Mouse (Mus musculus) liver, embryonic 14.5 days (tissue): ENCODE data around the gene Arglu1. TPM values are rescaled to one million over a fixed set of nuclear protein-coding genes. Genes with fewer than 3 reads are reported as not detected.

Experiments
- ATAC-seq: fragments of 200-750 bp; cut with Nextera tagmentation; 2 replicates; pipeline ENCODE4 v1.8.0; 2017; ENCODE audit warnings: moderate number of reproducible peaks, mild to moderate bottlenecking, moderate library complexity; ENCODE audit not compliant: insufficient read depth
- DNase-seq, 3 experiments: peaks; one replicate each; pipeline ENCODE4 v3.0.0-alpha.2; 2012 to 2013; ENCODE audit warnings: low read depth in 3 of 3, low spot score in 3 of 3
- H3K27ac ChIP-seq: fragments of 300-500 bp; sonication (generic); 2 replicates; pipeline ENCODE4 v1.5.1; 2014; ENCODE audit warnings: moderate library complexity, mild to moderate bottlenecking, control low read depth, inconsistent platforms
- H3K27me3 ChIP-seq: fragments of 300-500 bp; sonication (generic); 2 replicates; pipeline ENCODE4 v1.6.1; 2014; ENCODE audit warnings: mild to moderate bottlenecking, low read length, moderate library complexity; ENCODE audit not compliant: control insufficient read depth, insufficient read depth
- H3K36me3 ChIP-seq: fragments of 300-500 bp; sonication (generic); replicated peaks from 2 replicates; pipeline ENCODE4 v1.6.1; 2014; ENCODE audit warnings: low read depth; ENCODE audit not compliant: control insufficient read depth, insufficient read depth
- H3K4me1 ChIP-seq, 2 experiments: fragments of 200-500 bp in 1 of 2; fragments of 300-500 bp in 1 of 2; sonication (generic) in 1 of 2; replicated peaks; 2 replicates each; pipeline ENCODE4 v1.6.1; 2012 to 2014; ENCODE audit warnings: antibody characterized with exemption in 1 of 2, inconsistent platforms in 1 of 2, low read length in 1 of 2; ENCODE audit not compliant: control insufficient read depth in 2 of 2, insufficient read depth in 2 of 2
- H3K4me2 ChIP-seq: fragments of 300-500 bp; sonication (generic); 2 replicates; pipeline ENCODE4 v1.6.1; 2014; ENCODE audit warnings: low read depth, mild to moderate bottlenecking, control low read depth, moderate library complexity
- H3K4me3 ChIP-seq, 2 experiments: fragments of 200-500 bp in 1 of 2; fragments of 300-500 bp in 1 of 2; sonication (generic) in 1 of 2; 2 replicates each; pipeline ENCODE4 v1.5.1; 2012 to 2014; ENCODE audit warnings: low read depth in 2 of 2, low read length in 2 of 2, mild to moderate bottlenecking in 2 of 2, control low read depth in 1 of 2, inconsistent platforms in 1 of 2, moderate library complexity in 1 of 2; ENCODE audit not compliant: insufficient read depth in 1 of 2
- H3K9ac ChIP-seq: fragments of 300-500 bp; sonication (generic); replicated peaks from 2 replicates; pipeline ENCODE4 v1.6.1; 2014; ENCODE audit warnings: mild to moderate bottlenecking, control low read depth, moderate library complexity
- H3K9me3 ChIP-seq: fragments of 300-500 bp; sonication (generic); 2 replicates; pipeline ENCODE4 v1.6.1; 2016; ENCODE audit warnings: low read length, mixed read lengths; ENCODE audit not compliant: control insufficient read depth
- CTCF ChIP-seq: IDR thresholded peaks from 2 replicates; pipeline ENCODE4 v1.5.1; 2016; ENCODE audit warnings: antibody characterized with exemption, low read depth, control low read depth
- EP300 ChIP-seq: IDR thresholded peaks from 2 replicates; pipeline ENCODE4 v1.6.1; 2016; ENCODE audit warnings: antibody characterized with exemption, low read depth
- WGBS: fragments of 180-500 bp; shearing (Covaris S2); extraction: QIAGEN DNeasy Blood & Tissue Kit; methylation state at CpG from one replicate; pipeline ENCODE4 v1.1.7; 2014; ENCODE audit not compliant: insufficient replicate concordance; 5-methylcytosine and 5-hydroxymethylcytosine counted together
- microRNA-seq: library from miRNA; unstranded; fragments of <30 nt; microRNA quantifications from one replicate; pipeline ENCODE4, GENCODE M21; 2016
- polyA plus RNA-seq, 2 experiments: library from polyadenylated mRNA; depleted of rRNA in 1 of 2; stranded (reverse) in 1 of 2; unstranded in 1 of 2; fragments of >200 nt; fragmentation: Nextera tagmentation in 1 of 2; extraction: Ambion mirVana in 1 of 2; gene quantifications; 2 replicates each; pipeline versions ENCODE4 v1.2.1 to v1.2.3; 2012 to 2014

The Arglu1 gene
- polyA plus RNA-seq, 2 experiments: 31.5 to 37.1 TPM

DNA sequence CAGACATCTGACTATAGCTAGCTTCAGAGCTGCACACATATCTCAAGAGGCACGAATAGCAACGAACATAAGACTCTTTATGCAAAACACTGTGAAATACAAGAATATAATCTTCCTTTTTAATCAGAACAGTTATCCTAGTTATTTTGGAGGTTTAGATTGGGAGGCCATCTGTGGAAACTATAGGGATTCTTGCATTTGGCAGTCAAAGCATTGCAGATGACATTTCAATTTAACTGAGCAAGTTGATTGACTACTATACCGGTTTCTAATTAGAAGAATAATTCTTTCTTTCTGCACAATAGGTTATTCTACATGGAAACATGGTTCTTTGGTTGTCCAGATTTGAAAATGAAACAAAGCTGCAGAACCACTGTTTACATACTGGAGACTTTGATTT lies 67.8 kb downstream of the Arglu1 start:
- ATAC-seq (no peak), DNase-seq (no peak)
- Histone ChIP-seq H3K36me3 (no peaks in the 10 kb centered on the region), H3K9ac (no peak overlapping the region), H3K27me3 (no peaks in the 10 kb centered on the region), H3K4me2 (no peak overlapping the region), H3K4me3 (no peak overlapping the region), H3K9me3 (no peaks in the 10 kb centered on the region), H3K4me1 (no peaks in the 10 kb centered on the region), H3K27ac (no peak overlapping the region)
- 66% methylated on average over 3 of the region's 3 CpGs for WGBS
- TF ChIP-seq EP300 (no peak), CTCF (no peak)

DNA sequence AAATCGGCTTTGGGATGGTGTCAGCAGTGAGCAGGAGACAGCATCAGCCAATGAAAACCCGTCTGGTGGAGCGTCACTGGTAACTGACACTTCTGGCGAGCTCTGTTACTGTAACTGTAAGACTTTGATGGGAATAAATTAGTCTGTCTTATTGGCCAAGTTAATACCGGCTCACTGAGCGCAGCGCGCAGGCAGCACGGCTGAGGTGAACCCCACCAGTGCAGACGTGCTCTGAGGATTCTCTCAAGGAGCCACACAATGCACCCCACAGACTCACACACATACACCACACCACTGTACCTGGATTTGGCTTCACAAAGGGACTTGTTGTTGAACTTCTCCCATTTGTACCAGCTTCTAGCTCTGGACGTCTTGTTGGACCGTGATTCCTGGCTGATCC lies 68.3 kb downstream of the Arglu1 start:
- DNase-seq: no peak
- no peaks in the 10 kb centered on the region for H3K27me3 ChIP-seq
- H3K27ac ChIP-seq: no peak overlapping the region
- H3K36me3 ChIP-seq: no peaks in the 10 kb centered on the region
- WGBS: 71% methylated on average over 12 of the region's 12 CpGs
- no peak overlapping the region for H3K9ac ChIP-seq
- ATAC-seq: no peak
- no peak overlapping the region for H3K4me3 ChIP-seq
- H3K4me1 ChIP-seq: no peaks in the 10 kb centered on the region
- TF ChIP-seq CTCF: no peak
- no peak for TF ChIP-seq EP300
- H3K9me3 ChIP-seq: no peaks in the 10 kb centered on the region
- H3K4me2 ChIP-seq: no peak overlapping the region

DNA sequence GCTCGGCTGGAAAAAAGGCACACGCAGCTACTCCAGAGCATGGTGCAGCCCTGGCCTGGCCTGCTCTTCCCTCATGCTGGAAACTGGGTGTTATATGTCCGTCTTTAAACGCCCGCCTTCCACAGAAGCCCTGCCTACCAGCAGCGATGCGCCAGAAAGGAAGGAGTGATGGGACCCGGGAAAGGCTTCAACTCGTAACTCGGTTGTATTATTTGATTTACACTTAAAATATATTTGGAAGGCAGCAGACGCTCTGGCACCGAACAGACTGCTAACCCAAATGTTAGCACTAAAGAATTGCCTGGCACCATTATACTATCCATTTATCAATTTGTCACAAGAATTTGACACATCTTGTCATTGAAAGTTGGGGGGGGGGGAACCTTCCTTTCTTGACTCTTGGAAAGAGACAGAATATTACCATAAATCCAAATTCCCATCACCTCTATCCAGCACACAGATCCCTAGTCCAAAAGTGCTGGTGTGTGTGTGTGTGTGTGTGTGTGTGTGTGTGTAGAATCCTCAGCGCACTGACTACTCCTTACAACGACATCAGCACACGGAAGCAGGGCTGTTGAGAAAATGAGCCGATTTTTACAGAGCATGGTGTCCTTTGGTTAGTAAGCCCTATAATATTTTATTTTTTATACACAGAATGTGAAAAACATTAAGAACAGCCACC lies 68.9 kb downstream of the Arglu1 start:
- H3K27me3 ChIP-seq: no peaks in the 10 kb centered on the region
- H3K9ac ChIP-seq: no peak overlapping the region
- DNase-seq (no peak), ATAC-seq (no peak)
- no peaks in the 10 kb centered on the region for H3K9me3 ChIP-seq
- no peaks in the 10 kb centered on the region for H3K4me1 ChIP-seq
- H3K36me3 ChIP-seq: no peaks in the 10 kb centered on the region
- WGBS: 75% methylated on average over 16 of the region's 16 CpGs
- H3K4me3 ChIP-seq: no peak overlapping the region
- no peak overlapping the region for H3K4me2 ChIP-seq
- no peak overlapping the region for H3K27ac ChIP-seq
- TF ChIP-seq CTCF (no peak), EP300 (no peak)

DNA sequence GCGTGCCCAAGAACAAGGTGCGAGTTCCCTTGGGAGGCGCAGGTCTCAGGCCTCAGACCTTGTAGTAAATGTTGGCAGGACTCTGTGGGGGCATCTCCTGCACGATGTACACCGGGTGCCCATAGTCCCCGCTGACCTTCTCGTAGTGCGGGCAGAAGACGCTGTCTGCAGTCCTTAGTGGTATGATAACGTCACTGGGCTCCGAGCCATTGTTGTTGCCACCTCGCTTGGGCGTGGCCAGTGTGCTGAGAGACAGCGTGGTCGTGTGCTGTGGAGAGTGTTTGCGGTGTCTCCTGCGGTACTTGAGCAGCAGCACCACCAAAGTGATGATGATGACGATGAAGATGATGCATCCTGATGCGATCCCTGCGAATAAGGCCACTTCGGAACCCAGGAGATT lies 69.8 kb downstream of the Arglu1 start:
- ATAC-seq: no peak
- H3K4me2 ChIP-seq: no peak overlapping the region
- TF ChIP-seq CTCF (no peak), EP300 (no peak)
- no peak overlapping the region for H3K4me3 ChIP-seq
- WGBS: 76% methylated on average over 21 of the region's 21 CpGs
- no peaks in the 10 kb centered on the region for H3K36me3 ChIP-seq
- no peak overlapping the region for H3K27ac ChIP-seq
- no peak for DNase-seq
- H3K9me3 ChIP-seq: no peaks in the 10 kb centered on the region
- H3K9ac ChIP-seq: no peak overlapping the region
- no peaks in the 10 kb centered on the region for H3K4me1 ChIP-seq
- no peaks in the 10 kb centered on the region for H3K27me3 ChIP-seq

DNA sequence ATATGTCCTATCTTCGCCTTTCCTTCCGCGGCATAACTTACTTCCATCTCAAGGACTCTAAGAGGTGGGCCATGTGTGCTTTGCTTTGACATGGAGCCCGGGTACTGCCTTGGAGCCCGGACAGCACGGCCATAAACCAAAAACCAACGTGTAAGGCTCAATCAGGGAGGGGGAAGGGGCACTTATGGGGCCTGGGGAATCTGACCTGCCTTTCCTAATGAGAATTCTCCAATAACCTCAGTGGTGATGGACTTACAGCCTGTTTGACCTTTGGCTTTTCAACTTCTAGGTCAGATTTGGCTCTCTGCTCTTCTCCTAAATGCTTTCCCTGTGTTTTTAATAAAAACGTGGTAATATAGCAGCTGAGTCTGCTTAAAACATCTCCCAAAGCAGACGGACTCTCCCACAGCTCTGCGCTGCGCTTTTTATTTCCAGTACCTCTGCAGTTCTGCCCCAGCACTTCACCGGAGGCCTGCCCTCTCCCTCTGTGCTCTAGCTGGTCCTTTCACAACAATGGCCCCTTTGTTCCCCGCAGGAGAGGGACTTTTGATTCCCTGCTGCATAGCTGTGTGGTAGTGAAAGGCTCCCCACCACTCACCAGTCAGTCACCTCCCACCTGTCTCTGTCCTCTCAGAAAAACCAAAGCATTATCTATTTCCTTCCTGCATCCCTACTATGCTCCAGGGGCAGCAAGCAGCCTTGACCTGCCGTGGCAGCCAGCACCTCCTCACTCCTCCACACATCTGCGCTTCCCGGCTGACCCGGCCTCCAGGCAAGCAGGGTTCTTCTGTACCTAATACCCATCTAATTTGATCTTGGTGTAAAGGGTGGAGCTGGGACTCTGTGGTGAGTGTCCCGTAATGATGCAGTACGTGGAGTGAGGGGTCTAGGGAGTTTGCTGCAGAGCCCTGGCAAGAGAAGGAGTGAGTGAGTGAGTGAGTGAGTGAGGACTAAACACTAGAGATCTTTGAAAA lies 70.8 kb downstream of the Arglu1 start:
- Histone ChIP-seq H3K4me3 (no peak overlapping the region), H3K9ac (no peak overlapping the region), H3K4me2 (no peak overlapping the region), H3K4me1 (no peaks in the 10 kb centered on the region), H3K36me3 (no peaks in the 10 kb centered on the region), H3K27ac (no peak overlapping the region), H3K9me3 (no peaks in the 10 kb centered on the region), H3K27me3 (no peaks in the 10 kb centered on the region)
- WGBS: 63% methylated on average over 19 of the region's 19 CpGs
- TF ChIP-seq CTCF (no peak), EP300 (no peak)
- DNase-seq: no peak
- ATAC-seq: no peak

Small RNAs within 50 kb of the gene (microRNA-seq; reads per million reads assigned to microRNA genes)
- 7.2 reads per million, percentile 14 among the genes with 10 or more reads in this experiment for gene Mir7654

Other genes with a start within 250 kb of the Arglu1 start
- gene Efnb2, start 29.3 kb downstream of the Arglu1 start, polyA plus RNA-seq (2012; rRNA removed): 0.82 and 0.85 TPM in 2 replicates
- 0.56 and 0.79 TPM in 2 replicates for gene Efnb2, start 29.3 kb downstream of the Arglu1 start, polyA plus RNA-seq (2014; fragmentation: Nextera tagmentation; extraction: Ambion mirVana)